Mouse (Mus musculus) neural tube, embryonic 14.5 days (tissue): ENCODE results near the gene Maea. TPM values are rescaled to one million over a fixed set of nuclear protein-coding genes. Genes with fewer than 3 reads are reported as not detected.
"Not testable (repeated sequence)": the region's sequence is repeated elsewhere in the genome, so short reads cannot be mapped to it uniquely, and the experiment has no call there.

Experiments used
- ATAC-seq: fragments of 200-750 bp; cut with Nextera tagmentation; 2 replicates; pipeline ENCODE4 v1.8.0; 2017; ENCODE audit warnings: low read depth, mild to moderate bottlenecking, moderate TSS enrichment, moderate library complexity
- H3K27ac ChIP-seq: fragments of 300-500 bp; sonication (generic); 2 replicates; pipeline ENCODE4 v1.5.1; 2014; ENCODE audit warnings: low read depth, mild to moderate bottlenecking, control low read depth, low read length, moderate library complexity, mixed read lengths
- H3K27me3 ChIP-seq: fragments of 300-500 bp; sonication (generic); 2 replicates; pipeline ENCODE4 v1.6.1; 2014; ENCODE audit warnings: low read length; ENCODE audit not compliant: control insufficient read depth, insufficient read depth
- H3K36me3 ChIP-seq: fragments of 300-500 bp; sonication (generic); 2 replicates; pipeline ENCODE4 v1.6.1; 2014; ENCODE audit warnings: low read length, mixed read lengths; ENCODE audit not compliant: control insufficient read depth, insufficient read depth
- H3K4me1 ChIP-seq: fragments of 300-500 bp; sonication (generic); 2 replicates; pipeline ENCODE4 v1.6.1; 2014; ENCODE audit warnings: low read length; ENCODE audit not compliant: control insufficient read depth, insufficient read depth
- H3K4me2 ChIP-seq: fragments of 300-500 bp; sonication (generic); 2 replicates; pipeline ENCODE4 v1.6.1; 2014; ENCODE audit warnings: mild to moderate bottlenecking, low read depth, low read length, control low read depth
- H3K4me3 ChIP-seq: fragments of 300-500 bp; sonication (generic); 2 replicates; pipeline ENCODE4 v1.5.1; 2014; ENCODE audit warnings: low read depth, low read length, control low read depth, mixed read lengths
- H3K9ac ChIP-seq: fragments of 300-500 bp; sonication (generic); replicated peaks from 2 replicates; pipeline ENCODE4 v1.6.1; 2014; ENCODE audit warnings: low read depth, mild to moderate bottlenecking, control low read depth, low read length, mixed read lengths
- H3K9me3 ChIP-seq: fragments of 300-500 bp; sonication (generic); 2 replicates; pipeline ENCODE4 v1.6.1; 2016; ENCODE audit warnings: low read length; ENCODE audit not compliant: control insufficient read depth
- WGBS: fragments of 180-500 bp; shearing (Covaris S2); extraction: QIAGEN DNeasy Blood & Tissue Kit; methylation state at CpG from one replicate; pipeline ENCODE4 v1.1.7; 2014; 5-methylcytosine and 5-hydroxymethylcytosine counted together
- polyA plus RNA-seq: library from polyadenylated mRNA; unstranded; fragments of >200 nt; fragmentation: Nextera tagmentation; extraction: Ambion mirVana; gene quantifications from 2 replicates; pipeline ENCODE4 v1.2.1, GENCODE M21; 2014

Gene Maea
- polyA plus RNA-seq, 1 experiment from 2014 or later, result 117 TPM

GRCm38 (mm10) chr5:33335977-33336360 is 660 bp downstream of the Maea start:
- no peak; the same call in 1 of the 2 replicates for ATAC-seq
- Histone ChIP-seq H3K4me2 (peak overlapping the region; percentile 89), H3K9ac (peak overlapping the region; percentile 95), H3K4me1 (peaks cover 16% of the 10 kb centered on the region), H3K4me3 (peak overlapping the region; percentile 99), H3K9me3 (no peaks in the 10 kb centered on the region), H3K27me3 (no peaks in the 10 kb centered on the region), H3K27ac (peak overlapping the region; percentile 74), H3K36me3 (no peaks in the 10 kb centered on the region)
- WGBS, result under 1% methylated on average over 31 of the region's 31 CpGs

DNA sequence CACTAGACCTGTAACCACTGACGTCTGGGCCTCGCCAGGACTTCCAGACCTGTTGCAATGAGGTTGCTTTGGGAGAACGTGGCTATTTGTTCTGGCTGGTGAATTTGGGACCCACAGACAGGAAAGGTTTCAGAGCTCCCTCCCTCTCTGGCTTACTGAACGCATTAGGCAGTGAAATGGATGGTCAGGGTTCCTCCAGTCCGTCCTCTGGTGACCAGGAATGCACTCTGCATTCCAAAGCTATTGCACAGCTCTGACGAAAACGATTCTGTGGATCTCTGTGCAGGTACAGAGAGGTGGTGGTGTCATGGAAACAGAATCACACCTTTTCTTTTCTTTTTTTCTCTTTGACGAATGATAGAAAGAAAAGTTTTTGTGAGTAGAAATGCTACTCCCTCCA is 1.9 kb downstream of the Maea start:
- Histone ChIP-seq H3K4me3 (no peak overlapping the region), H3K36me3 (no peaks in the 10 kb centered on the region), H3K9me3 (no peaks in the 10 kb centered on the region), H3K27me3 (no peaks in the 10 kb centered on the region), H3K4me1 (peaks cover 18% of the 10 kb centered on the region), H3K27ac (no peak overlapping the region), H3K4me2 (peak overlapping the region; percentile 89; the same call in 1 of the 2 replicates), H3K9ac (no peak overlapping the region)
- ATAC-seq, result no peak
- 85% methylated on average over 8 of the region's 8 CpGs for WGBS

- Histone ChIP-seq H3K9me3 (no peaks in the 10 kb centered on the region), H3K4me2 (no peak overlapping the region), H3K36me3 (no peaks in the 10 kb centered on the region), H3K27ac (no peak overlapping the region), H3K4me1 (peaks cover 17% of the 10 kb centered on the region), H3K27me3 (no peaks in the 10 kb centered on the region), H3K4me3 (no peak overlapping the region), H3K9ac (no peak overlapping the region)
- no peak for ATAC-seq
- WGBS, result 86% methylated on average over 6 of the region's 6 CpGs
Observed at GRCm38 (mm10) chr5:33341165-33341564, 5.9 kb downstream of the Maea start.

GRCm38 (mm10) chr5:33342248-33342647 is 6.9 kb downstream of the Maea start:
- H3K4me3 ChIP-seq, H3K9me3 ChIP-seq, H3K36me3 ChIP-seq, H3K27me3 ChIP-seq, H3K27ac ChIP-seq, H3K9ac ChIP-seq, H3K4me1 ChIP-seq, H3K4me2 ChIP-seq, ATAC-seq: not testable (repeated sequence)
- 73% methylated on average over 3 of the region's 3 CpGs for WGBS

- H3K9me3 ChIP-seq, result no peaks in the 10 kb centered on the region
- H3K36me3 ChIP-seq, result no peaks in the 10 kb centered on the region
- peaks cover 4% of the 10 kb centered on the region; the same call in 1 of the 2 replicates for H3K4me1 ChIP-seq
- no peak overlapping the region for H3K9ac ChIP-seq
- ATAC-seq, result no peak
- H3K27me3 ChIP-seq, result no peaks in the 10 kb centered on the region
- no peak overlapping the region for H3K4me2 ChIP-seq
- H3K27ac ChIP-seq, result no peak overlapping the region
- H3K4me3 ChIP-seq, result no peak overlapping the region
Observed at GRCm38 (mm10) chr5:33342821-33343220, 7.5 kb downstream of the Maea start.

DNA sequence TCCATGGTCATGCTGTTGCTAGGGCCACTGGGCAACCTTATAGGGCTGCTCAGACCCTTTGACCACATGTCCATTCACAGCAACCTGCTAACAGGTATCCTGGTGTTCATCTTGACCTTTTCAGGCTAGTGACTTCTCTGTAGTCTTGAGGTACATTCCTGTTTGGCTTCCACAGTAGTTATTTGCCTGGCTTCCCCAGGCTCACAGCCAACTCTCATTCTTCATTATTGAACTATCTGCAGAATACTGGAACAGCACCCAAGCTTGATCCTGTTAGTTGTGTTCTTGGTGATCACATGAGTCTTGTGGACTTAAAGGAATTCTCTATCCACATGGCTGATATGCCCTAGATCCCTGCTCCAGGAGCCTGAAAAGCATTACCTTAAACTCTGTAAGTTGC is 8.3 kb downstream of the Maea start:
- ATAC-seq, result no peak
- Histone ChIP-seq H3K9ac (no peak overlapping the region), H3K27me3 (no peaks in the 10 kb centered on the region), H3K4me3 (no peak overlapping the region), H3K4me1 (peaks cover 4% of the 10 kb centered on the region; the same call in 1 of the 2 replicates), H3K4me2 (no peak overlapping the region), H3K27ac (no peak overlapping the region), H3K36me3 (no peaks in the 10 kb centered on the region), H3K9me3 (no peaks in the 10 kb centered on the region)

- no peak overlapping the region for H3K4me3 ChIP-seq
- H3K9ac ChIP-seq, result no peak overlapping the region
- H3K27me3 ChIP-seq, result no peaks in the 10 kb centered on the region
- peaks cover 4% of the 10 kb centered on the region; the same call in 1 of the 2 replicates for H3K4me1 ChIP-seq
- 98% methylated on average over 3 of the region's 3 CpGs for WGBS
- H3K36me3 ChIP-seq, result no peaks in the 10 kb centered on the region
- no peak overlapping the region for H3K27ac ChIP-seq
- no peak for ATAC-seq
- H3K9me3 ChIP-seq, result no peaks in the 10 kb centered on the region
- no peak overlapping the region for H3K4me2 ChIP-seq
Observed at GRCm38 (mm10) chr5:33344070-33344469, 8.8 kb downstream of the Maea start.

DNA sequence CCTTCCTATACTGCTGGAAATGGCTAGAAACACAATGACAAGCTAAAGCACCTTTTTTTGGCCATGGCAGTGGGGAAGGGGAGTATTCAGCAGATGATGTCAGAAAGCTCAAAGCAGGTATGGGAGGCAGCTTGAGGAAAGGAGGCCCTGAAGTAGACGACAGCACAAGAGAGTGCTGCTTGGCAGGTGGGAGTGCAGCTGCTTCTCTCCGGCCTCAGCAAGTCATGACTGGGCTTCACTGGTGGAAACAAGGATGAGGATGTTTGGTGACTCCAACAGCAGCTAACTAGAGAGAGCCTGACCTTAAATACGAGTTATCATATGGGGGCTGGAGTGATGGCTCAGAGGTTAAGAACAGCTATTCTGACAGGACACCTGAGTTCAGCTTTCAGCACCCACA is 12.3 kb downstream of the Maea start:
- H3K36me3 ChIP-seq, result no peaks in the 10 kb centered on the region
- no peak overlapping the region for H3K27ac ChIP-seq
- no peaks in the 10 kb centered on the region for H3K4me1 ChIP-seq
- H3K4me3 ChIP-seq, result no peak overlapping the region
- no peak overlapping the region for H3K9ac ChIP-seq
- 73% methylated on average over 3 of the region's 3 CpGs for WGBS
- H3K9me3 ChIP-seq, result no peaks in the 10 kb centered on the region
- no peak overlapping the region for H3K4me2 ChIP-seq
- ATAC-seq, result no peak
- H3K27me3 ChIP-seq, result no peaks in the 10 kb centered on the region

- no peaks in the 10 kb centered on the region for H3K36me3 ChIP-seq
- no peak overlapping the region for H3K4me3 ChIP-seq
- H3K9ac ChIP-seq, result no peak overlapping the region
- 97% methylated on average over 5 of the region's 5 CpGs for WGBS
- H3K4me2 ChIP-seq, result no peak overlapping the region
- no peak overlapping the region for H3K27ac ChIP-seq
- H3K4me1 ChIP-seq, result no peaks in the 10 kb centered on the region
- H3K9me3 ChIP-seq, result no peaks in the 10 kb centered on the region
- H3K27me3 ChIP-seq, result no peaks in the 10 kb centered on the region
- ATAC-seq, result no peak
Observed at GRCm38 (mm10) chr5:33349205-33349604, 13.9 kb downstream of the Maea start.

DNA sequence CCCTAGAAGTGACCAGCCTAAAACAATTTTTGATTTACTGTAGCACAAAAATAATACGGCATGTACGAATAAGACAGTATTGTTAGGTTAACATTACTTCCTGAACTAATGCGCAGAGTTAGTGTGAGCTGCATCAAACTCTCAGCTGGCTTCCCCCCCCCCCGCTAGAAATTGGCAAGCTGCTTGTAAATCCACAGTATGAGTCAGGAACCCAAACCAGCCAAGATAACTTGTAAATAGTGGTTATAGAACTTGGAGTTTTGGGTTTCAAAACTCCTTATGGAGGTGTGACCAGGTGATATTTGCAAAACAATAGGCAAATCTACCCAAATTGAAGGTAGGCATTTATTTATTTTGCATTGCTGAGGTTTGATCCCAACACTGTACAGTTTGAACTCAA is 14.4 kb downstream of the Maea start:
- ATAC-seq, result no peak

More for the DNA sequence above, 14.4 kb downstream of the Maea start:
- Histone ChIP-seq H3K36me3 (no peaks in the 10 kb centered on the region), H3K4me1 (no peaks in the 10 kb centered on the region), H3K27me3 (no peaks in the 10 kb centered on the region), H3K4me3 (no peak overlapping the region), H3K27ac (no peak overlapping the region), H3K9me3 (no peaks in the 10 kb centered on the region), H3K4me2 (no peak overlapping the region), H3K9ac (no peak overlapping the region)
- WGBS, result 77% methylated on average over 4 of the region's 4 CpGs
